Mouse (Mus musculus): ENCODE results near the gene Slc32a1. TPM values are rescaled to one million over a fixed set of nuclear protein-coding genes. Genes with fewer than 3 reads are reported as not detected.

Slc32a1 gene
- total RNA-seq, 2 experiments from 2014 or later, result not detected

DNA sequence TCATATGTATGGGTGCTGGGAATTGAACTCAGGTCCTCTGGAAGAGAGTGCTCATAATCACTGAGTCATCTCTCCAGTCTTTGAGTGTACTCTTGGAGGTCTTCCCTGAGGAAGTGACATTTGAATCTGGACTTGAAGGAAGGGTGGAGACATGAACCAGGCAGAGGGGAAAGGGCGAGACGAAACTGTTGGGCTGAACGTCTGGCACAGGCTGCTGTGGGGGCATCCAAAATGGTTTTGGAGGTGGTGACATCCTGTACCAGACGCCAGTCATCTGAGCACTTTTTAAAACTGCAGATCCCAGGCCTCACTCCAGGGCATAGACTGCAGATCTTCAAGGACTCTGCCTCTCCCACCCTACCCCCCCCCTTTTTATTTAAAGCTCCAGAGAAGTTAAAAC is 45.2 kb downstream of the Slc32a1 start:
- no peak for ATAC-seq (ENCODE audit: poor library complexity, severe bottlenecking)

DNA sequence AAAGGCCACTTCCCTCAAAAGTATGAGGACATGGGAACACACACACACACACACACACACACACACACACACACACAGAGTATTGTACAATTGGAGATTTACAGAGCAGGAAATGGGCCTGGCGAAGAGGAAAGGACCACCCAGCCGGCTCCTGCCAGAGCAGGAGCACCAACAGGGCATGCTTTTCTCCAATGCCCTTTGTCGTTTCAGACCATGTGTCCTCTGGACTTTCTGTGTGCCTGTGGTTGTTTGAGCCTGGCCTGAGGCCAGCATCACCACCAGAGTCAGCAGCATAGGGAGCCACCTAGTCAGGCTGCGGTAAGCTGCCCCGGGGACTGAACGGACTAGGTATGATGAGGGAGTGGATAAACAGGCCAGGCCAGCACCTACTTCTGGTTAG is 48.3 kb downstream of the Slc32a1 start:
- ATAC-seq (ENCODE audit: poor library complexity, severe bottlenecking), result peak; percentile 24; the same call in 1 of the 2 replicates

DNA sequence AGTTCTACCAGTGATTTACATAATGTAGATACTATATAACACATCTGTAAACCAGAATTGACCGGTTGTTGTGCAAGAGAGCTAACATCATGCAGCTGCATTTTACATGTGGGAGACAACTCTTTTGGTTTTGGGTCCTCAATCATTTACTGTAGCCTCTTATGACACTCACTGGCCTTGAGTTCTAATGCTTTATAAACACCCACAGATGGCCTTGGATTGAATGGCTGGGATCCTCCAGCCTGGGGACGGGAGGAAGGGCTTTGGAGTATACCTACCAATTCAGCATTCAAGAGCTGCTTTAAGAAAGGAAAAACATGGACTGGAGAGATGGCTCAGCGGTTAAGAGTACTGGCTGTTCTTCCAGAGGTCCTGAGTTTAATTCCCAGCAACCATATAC is 48.8 kb downstream of the Slc32a1 start:
- no peak for ATAC-seq (ENCODE audit: poor library complexity, severe bottlenecking)

DNA sequence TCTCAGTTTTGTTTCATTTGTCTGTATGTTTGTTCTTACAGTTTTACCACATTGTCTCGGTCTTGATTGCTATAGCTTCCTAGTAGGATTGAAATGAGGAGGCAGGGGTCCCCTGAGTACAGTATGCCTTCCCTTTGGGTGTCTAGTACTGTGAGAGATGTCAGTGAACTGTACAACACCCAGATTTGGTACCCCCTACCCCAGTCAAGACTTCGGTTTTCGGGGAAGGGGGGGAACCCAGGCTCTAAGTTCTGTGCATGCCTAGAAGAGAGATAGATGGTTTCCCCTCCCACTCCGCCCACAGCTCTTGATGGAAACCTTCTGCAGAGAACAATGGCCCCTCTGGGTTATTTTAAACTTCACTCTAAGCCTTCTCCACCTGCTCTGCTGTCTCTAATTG is 54.5 kb downstream of the Slc32a1 start, which contains the start of gene Ppp1r16b:
Gene Ppp1r16b (plus strand): TSS at position 301 of the 400 bp plus-strand sequence.
- ATAC-seq (ENCODE audit: poor library complexity, severe bottlenecking), result no peak

Other genes starting within 250 kb of the Slc32a1 start
- gene Snhg11, start 235.1 kb upstream of the Slc32a1 start, total RNA-seq (2015), result not detected in 2 replicates
- 0.08 TPM in 1 of 2 replicates, not detected in the other for gene Snhg11, start 235.1 kb upstream of the Slc32a1 start, total RNA-seq (2017)
- gene Ralgapb, start 200.9 kb upstream of the Slc32a1 start, total RNA-seq (2015), result 45.3 and 45.4 TPM in 2 replicates
- gene Ralgapb, start 200.9 kb upstream of the Slc32a1 start, total RNA-seq (2017), result 29.7 and 32.2 TPM in 2 replicates
- not detected in 2 replicates for gene Adig, start 108.2 kb upstream of the Slc32a1 start, total RNA-seq (2015)
- not detected in 2 replicates for gene Adig, start 108.2 kb upstream of the Slc32a1 start, total RNA-seq (2017)
- gene Arhgap40, start 98.0 kb upstream of the Slc32a1 start, total RNA-seq (2015), result not detected in 2 replicates
- not detected in 2 replicates for gene Arhgap40, start 98.0 kb upstream of the Slc32a1 start, total RNA-seq (2017)
- gene Actr5, start 14.1 kb downstream of the Slc32a1 start, total RNA-seq (2015), result 7.1 and 8.0 TPM in 2 replicates
- 13.0 and 13.1 TPM in 2 replicates for gene Actr5, start 14.1 kb downstream of the Slc32a1 start, total RNA-seq (2017)
- 0.58 and 0.98 TPM in 2 replicates for gene Ppp1r16b, start 54.6 kb downstream of the Slc32a1 start, total RNA-seq (2015)
- gene Ppp1r16b, start 54.6 kb downstream of the Slc32a1 start, total RNA-seq (2017), result 0.70 and 1.3 TPM in 2 replicates
- gene Fam83d, start 157.3 kb downstream of the Slc32a1 start, total RNA-seq (2015), result 9.5 and 10.3 TPM in 2 replicates
- 8.1 and 10.6 TPM in 2 replicates for gene Fam83d, start 157.3 kb downstream of the Slc32a1 start, total RNA-seq (2017)
- 8.4 and 12.4 TPM in 2 replicates for gene Dhx35, start 184.0 kb downstream of the Slc32a1 start, total RNA-seq (2015)
- gene Dhx35, start 184.0 kb downstream of the Slc32a1 start, total RNA-seq (2017), result 10.2 and 10.4 TPM in 2 replicates